Mouse (Mus musculus) testis, adult 2 months (tissue): ENCODE results near the gene Pbxip1. TPM values are rescaled to one million over a fixed set of nuclear protein-coding genes. Genes with fewer than 3 reads are reported as not detected.

Source experiments
- H3K27ac ChIP-seq: fragments of 200-500 bp; 2 replicates; pipeline ENCODE4 v1.5.1; 2012; ENCODE audit warnings: low read depth, low read length; ENCODE audit not compliant: control insufficient read depth, insufficient read depth
- H3K27me3 ChIP-seq: fragments of 200-500 bp; 2 replicates; pipeline ENCODE4 v1.6.1; 2012; ENCODE audit warnings: mild to moderate bottlenecking, low read length, moderate library complexity; ENCODE audit not compliant: control insufficient read depth, insufficient read depth
- H3K36me3 ChIP-seq: fragments of 200-500 bp; 2 replicates; pipeline ENCODE4 v1.6.1; 2012; ENCODE audit warnings: mild to moderate bottlenecking, low read length; ENCODE audit not compliant: control insufficient read depth, insufficient read depth
- H3K4me1 ChIP-seq: fragments of 200-500 bp; 2 replicates; pipeline ENCODE4 v1.6.1; 2012; ENCODE audit warnings: low read length; ENCODE audit not compliant: control insufficient read depth, insufficient read depth
- H3K4me3 ChIP-seq: fragments of 200-500 bp; 2 replicates; pipeline ENCODE4 v1.5.1; 2012; ENCODE audit warnings: low read depth, mild to moderate bottlenecking, low read length, moderate library complexity, mixed read lengths; ENCODE audit not compliant: control insufficient read depth
- CTCF ChIP-seq: fragments of 200-500 bp; IDR thresholded peaks from 2 replicates; pipeline ENCODE4 v1.5.1; 2012; ENCODE audit warnings: low read depth, mild to moderate bottlenecking, inconsistent platforms, low read length, moderate library complexity; ENCODE audit not compliant: control insufficient read depth, insufficient read depth, insufficient replicate concordance
- POLR2A ChIP-seq: fragments of 200-500 bp; IDR thresholded peaks from 2 replicates; pipeline ENCODE4 v1.6.1; 2012; ENCODE audit warnings: low read depth, mild to moderate bottlenecking, inconsistent platforms, low read length, moderate library complexity; ENCODE audit not compliant: control insufficient read depth
- polyA plus RNA-seq: library from polyadenylated mRNA; depleted of rRNA; stranded (reverse); fragments of >200 nt; gene quantifications from 2 replicates; pipeline ENCODE4 v1.2.3, GENCODE M21; 2012; rRNA removed

Gene Pbxip1
- polyA plus RNA-seq, 1 experiment = 8.2 TPM

DNA sequence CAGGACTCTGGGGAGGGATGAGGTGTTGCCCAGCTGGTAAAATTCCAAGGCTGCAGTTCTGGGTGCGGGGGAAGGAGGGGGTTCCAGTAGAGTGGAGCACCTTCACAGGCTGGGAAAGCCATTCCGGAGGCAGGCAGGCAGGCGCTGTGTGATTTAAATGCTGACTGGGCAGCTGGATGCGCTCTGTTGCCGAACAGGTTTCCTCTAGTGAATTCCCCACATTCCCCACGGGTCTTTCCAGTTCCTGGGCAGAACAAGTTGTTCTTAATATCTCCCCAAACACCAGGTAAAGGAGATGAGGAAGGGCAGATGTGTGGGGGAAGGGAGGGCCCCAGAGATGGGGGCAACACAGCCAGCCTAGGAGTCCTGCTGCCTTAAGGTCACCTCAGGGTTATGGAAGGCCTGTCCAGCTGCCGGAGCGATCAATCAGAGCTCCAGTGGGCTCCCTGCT, 56.2 kb downstream of the Pbxip1 start:
- no peak for TF ChIP-seq CTCF
- TF ChIP-seq POLR2A = no peak
- Histone ChIP-seq H3K36me3 (no peaks in the 10 kb centered on the region), H3K4me1 (no peaks in the 10 kb centered on the region), H3K27ac (no peak overlapping the region), H3K4me3 (no peak overlapping the region), H3K27me3 (no peaks in the 10 kb centered on the region)

DNA sequence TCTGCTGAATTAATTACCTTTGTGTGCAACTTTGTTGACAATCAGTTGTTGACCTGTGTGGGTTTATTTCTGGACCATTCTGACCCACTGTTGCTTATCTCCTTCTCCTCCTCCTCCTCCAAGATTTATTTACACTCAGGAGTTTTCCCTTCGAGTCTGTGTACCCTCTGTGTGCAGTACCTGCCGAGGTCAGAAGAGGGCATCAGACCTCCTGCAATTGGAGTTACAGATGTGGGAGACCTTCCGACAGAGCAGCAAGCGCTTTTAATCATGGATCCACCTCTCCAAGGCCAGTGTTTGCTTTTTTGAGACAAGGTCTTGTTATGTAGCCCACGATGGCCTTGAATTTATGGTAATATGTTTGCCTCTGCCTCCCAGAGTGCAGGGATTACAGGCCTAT, 58.1 kb downstream of the Pbxip1 start:
- Histone ChIP-seq H3K4me3 (no peak overlapping the region), H3K36me3 (no peaks in the 10 kb centered on the region)
- TF ChIP-seq POLR2A = no peak
- 0 out of 2 replicates have a peak, but pooled peaks have one; percentile 12 for TF ChIP-seq CTCF

DNA sequence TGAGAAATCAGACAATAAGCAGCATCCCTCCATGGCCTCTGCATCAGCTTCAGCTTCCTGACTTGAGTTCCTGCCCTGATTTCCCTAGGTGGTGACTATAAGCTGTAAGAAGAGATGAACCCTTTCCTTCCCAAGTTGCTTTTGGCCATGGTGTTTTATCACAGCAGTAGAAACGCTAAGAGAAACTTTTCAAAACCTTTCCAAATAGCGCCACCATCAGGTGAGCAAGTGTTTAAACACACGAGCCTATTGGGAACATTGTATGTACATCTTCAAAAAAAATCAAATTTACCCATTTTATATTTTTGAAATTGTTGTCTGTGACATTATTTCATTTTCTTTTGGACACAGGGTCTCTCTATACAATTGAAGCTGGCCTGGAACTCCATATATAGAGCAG, 59.9 kb downstream of the Pbxip1 start:
- H3K4me1 ChIP-seq = no peaks in the 10 kb centered on the region
- no peaks in the 10 kb centered on the region for H3K27me3 ChIP-seq
- TF ChIP-seq POLR2A (no peak), CTCF (no peak)
- no peak overlapping the region for H3K27ac ChIP-seq
- H3K36me3 ChIP-seq = no peaks in the 10 kb centered on the region
- no peak overlapping the region for H3K4me3 ChIP-seq

More for the DNA sequence above, 58.1 kb downstream of the Pbxip1 start:
- Histone ChIP-seq H3K4me1 (no peaks in the 10 kb centered on the region), H3K27ac (no peak overlapping the region), H3K27me3 (no peaks in the 10 kb centered on the region)

DNA sequence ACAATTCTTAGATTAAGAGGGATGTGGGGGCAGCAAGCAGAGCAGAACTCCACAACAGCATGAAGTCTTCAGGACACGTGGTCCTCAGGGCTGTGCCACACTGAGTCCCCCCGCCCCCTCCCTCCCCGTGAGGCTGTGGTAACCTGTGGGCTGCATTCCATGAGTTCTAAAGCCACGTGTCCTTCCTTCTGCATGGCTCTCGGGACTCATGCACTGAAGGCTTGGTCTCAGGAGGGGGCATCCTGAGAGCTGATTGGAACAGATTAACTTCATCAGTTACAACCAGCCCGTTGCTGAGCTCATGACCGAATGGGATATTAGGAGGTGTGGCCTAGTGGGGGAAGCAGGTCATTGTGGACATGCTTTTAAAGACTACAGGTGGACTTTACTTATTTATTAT, 63.2 kb downstream of the Pbxip1 start:
- no peaks in the 10 kb centered on the region for H3K27me3 ChIP-seq
- no peak for TF ChIP-seq CTCF
- TF ChIP-seq POLR2A = no peak
- H3K36me3 ChIP-seq = no peaks in the 10 kb centered on the region
- no peak overlapping the region for H3K27ac ChIP-seq
- H3K4me3 ChIP-seq = no peak overlapping the region
- peaks cover 13% of the 10 kb centered on the region for H3K4me1 ChIP-seq

Other genes with a start within 250 kb of the Pbxip1 start
- gene Gba, start 233.8 kb upstream of the Pbxip1 start, polyA plus RNA-seq = 17.4 and 19.9 TPM in 2 replicates
- gene Thbs3, start 221.5 kb upstream of the Pbxip1 start, polyA plus RNA-seq = 66.6 and 73.2 TPM in 2 replicates
- gene Mtx1, start 209.6 kb upstream of the Pbxip1 start, polyA plus RNA-seq = 482 and 525 TPM in 2 replicates
- 35.1 and 38.3 TPM in 2 replicates for gene Muc1, start 207.6 kb upstream of the Pbxip1 start, polyA plus RNA-seq
- 30.7 and 43.7 TPM in 2 replicates for gene Krtcap2, start 190.7 kb upstream of the Pbxip1 start, polyA plus RNA-seq
- gene Trim46, start 190.4 kb upstream of the Pbxip1 start, polyA plus RNA-seq = 27.7 and 27.9 TPM in 2 replicates
- 42.2 and 53.9 TPM in 2 replicates for gene Dpm3, start 177.3 kb upstream of the Pbxip1 start, polyA plus RNA-seq
- gene Slc50a1, start 166.1 kb upstream of the Pbxip1 start, polyA plus RNA-seq = 9.7 and 12.7 TPM in 2 replicates
- 1.1 and 1.7 TPM in 2 replicates for gene Efna1, start 155.6 kb upstream of the Pbxip1 start, polyA plus RNA-seq
- 9.9 and 13.3 TPM in 2 replicates for gene Efna3, start 113.7 kb upstream of the Pbxip1 start, polyA plus RNA-seq
- 1.1 and 1.6 TPM in 2 replicates for gene Efna4, start 98.7 kb upstream of the Pbxip1 start, polyA plus RNA-seq
- 39.7 and 51.1 TPM in 2 replicates for gene Adam15, start 86.7 kb upstream of the Pbxip1 start, polyA plus RNA-seq
- gene Dcst2, start 74.7 kb upstream of the Pbxip1 start, polyA plus RNA-seq = 108 and 110 TPM in 2 replicates
- gene Dcst1, start 71.5 kb upstream of the Pbxip1 start, polyA plus RNA-seq = 74.5 and 81.0 TPM in 2 replicates
- gene Zbtb7b, start 41.9 kb upstream of the Pbxip1 start, polyA plus RNA-seq = 4.4 and 5.9 TPM in 2 replicates
- not detected in 2 replicates for gene Lenep, start 33.9 kb upstream of the Pbxip1 start, polyA plus RNA-seq
- 67.6 and 71.8 TPM in 2 replicates for gene Flad1, start 24.8 kb upstream of the Pbxip1 start, polyA plus RNA-seq
- 14.7 and 16.5 TPM in 2 replicates for gene Cks1b, start 18.3 kb upstream of the Pbxip1 start, polyA plus RNA-seq
- gene Shc1, start 18.3 kb upstream of the Pbxip1 start, polyA plus RNA-seq = 15.7 and 17.3 TPM in 2 replicates
- 18.1 and 19.6 TPM in 2 replicates for gene Pygo2, start 6.5 kb upstream of the Pbxip1 start, polyA plus RNA-seq
- 21.0 and 23.1 TPM in 2 replicates for gene Pmvk, start 17.8 kb downstream of the Pbxip1 start, polyA plus RNA-seq
- 1.7 and 2.3 TPM in 2 replicates for gene Kcnn3, start 83.5 kb downstream of the Pbxip1 start, polyA plus RNA-seq